Mouse (Mus musculus) MEL (cell line): Measurements from ENCODE around the gene Wdr24.

Source experiments
- CTCF ChIP-seq, 3 experiments: IDR thresholded peaks in 2 of 3; conservative IDR thresholded peaks in 1 of 3; 2 replicates each; pipeline ENCODE4 v1.5.1; 2011 to 2012; ENCODE audit warnings: low read length in 3 of 3, low read depth in 2 of 3, mild to moderate bottlenecking in 2 of 3, improper control_type of control experiment in 1 of 3, inconsistent platforms in 1 of 3, mixed read lengths in 1 of 3, moderate library complexity in 1 of 3; ENCODE audit not compliant: control insufficient read depth in 1 of 3, insufficient read depth in 1 of 3, poor library complexity in 1 of 3, severe bottlenecking in 1 of 3
- EP300 ChIP-seq, 2 experiments: IDR thresholded peaks; 2 replicates each; pipeline ENCODE4 v1.6.1; 2011; ENCODE audit warnings: improper control_type of control experiment in 2 of 2, low read length in 2 of 2, low read depth in 1 of 2, mild to moderate bottlenecking in 1 of 2
- ETS1 ChIP-seq: IDR thresholded peaks from 2 replicates; pipeline ENCODE4 v1.6.1; 2012; ENCODE audit warnings: low read depth, mild to moderate bottlenecking, inconsistent platforms, low read length, improper control_type of control experiment, moderate library complexity
- GATA1 ChIP-seq: IDR thresholded peaks from 2 replicates; pipeline ENCODE4 v1.6.1; 2011; ENCODE audit warnings: low read depth, low read length, improper control_type of control experiment
- MAZ ChIP-seq: IDR thresholded peaks from 2 replicates; pipeline ENCODE4 v1.6.1; 2012; ENCODE audit warnings: low read depth, mild to moderate bottlenecking, inconsistent platforms, low read length, improper control_type of control experiment
- MYB ChIP-seq: IDR thresholded peaks from 2 replicates; pipeline ENCODE4 v1.6.1; 2011; ENCODE audit warnings: mild to moderate bottlenecking, low read depth, low read length, improper control_type of control experiment
- MYC ChIP-seq: IDR thresholded peaks from 2 replicates; pipeline ENCODE4 v1.6.1; 2011; ENCODE audit warnings: low read depth, mild to moderate bottlenecking, low read length, improper control_type of control experiment, moderate library complexity
- NELFE ChIP-seq: IDR thresholded peaks from 2 replicates; pipeline ENCODE4 v1.6.1; 2011; ENCODE audit warnings: low read depth, low read length, improper control_type of control experiment
- NRF1 ChIP-seq: IDR thresholded peaks from 2 replicates; pipeline ENCODE4 v1.6.1; 2014; ENCODE audit warnings: low read depth, mild to moderate bottlenecking, inconsistent platforms, low read length, improper control_type of control experiment, moderate library complexity; ENCODE audit not compliant: poor library complexity, insufficient read depth, severe bottlenecking
- POLR2A ChIP-seq, 2 experiments: IDR thresholded peaks; 2 replicates each; pipeline ENCODE4 v1.6.1; 2011 to 2012; ENCODE audit warnings: low read length in 2 of 2, mild to moderate bottlenecking in 2 of 2, control low read depth in 1 of 2, improper control_type of control experiment in 1 of 2, low read depth in 1 of 2, moderate library complexity in 1 of 2; ENCODE audit not compliant: control insufficient read depth in 1 of 2, insufficient read depth in 1 of 2, poor library complexity in 1 of 2
- USF1 ChIP-seq: IDR thresholded peaks from 2 replicates; pipeline ENCODE4 v1.6.1; 2014; ENCODE audit warnings: low read depth, mild to moderate bottlenecking, inconsistent platforms, low read length, improper control_type of control experiment, moderate library complexity
- USF2 ChIP-seq, 2 experiments: IDR thresholded peaks; 2 replicates each; pipeline ENCODE4 v1.6.1; 2011 to 2012; ENCODE audit warnings: improper control_type of control experiment in 2 of 2, low read length in 2 of 2, borderline replicate concordance in 1 of 2, inconsistent platforms in 1 of 2, low read depth in 1 of 2, mild to moderate bottlenecking in 1 of 2; ENCODE audit not compliant: insufficient read depth in 1 of 2
- ZKSCAN1 ChIP-seq: IDR thresholded peaks from 2 replicates; pipeline ENCODE4 v1.6.1; 2012; ENCODE audit warnings: low read depth, mild to moderate bottlenecking, inconsistent platforms, low read length, improper control_type of control experiment, moderate library complexity

DNA sequence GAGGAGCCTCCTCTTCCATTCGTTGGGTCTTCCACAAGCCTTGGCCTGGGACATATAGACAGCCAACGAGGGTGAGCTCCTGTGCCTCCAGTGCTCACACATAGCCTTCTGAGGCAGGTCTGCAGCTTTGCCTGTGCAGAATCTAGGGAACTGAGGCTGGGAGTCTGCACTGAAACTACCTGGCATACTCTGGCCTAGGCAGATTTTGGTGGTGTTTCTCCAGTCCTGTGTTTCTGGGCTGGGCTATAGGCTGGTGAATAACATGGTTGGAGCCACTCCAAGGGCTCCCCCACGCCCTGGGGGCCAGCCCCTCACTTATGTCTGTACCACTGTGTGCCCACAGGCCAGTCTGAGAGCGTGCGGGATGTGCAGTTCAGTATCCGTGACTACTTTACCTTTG lies 1.9 kb downstream of the Wdr24 start:
- TF ChIP-seq EP300 (IDR thresholded peaks at IDR 0.05; ENCODE audit: low read depth in 1 of 2, low read length in 2 of 2) (no peak), ETS1 (no peak), USF1 (no peak), USF2 (IDR thresholded peaks at IDR 0.05; ENCODE audit: borderline replicate concordance in 1 of 2, insufficient read depth in 1 of 2, low read depth in 1 of 2, low read length in 2 of 2) (no peak), POLR2A (IDR thresholded peaks at IDR 0.05; ENCODE audit: control insufficient read depth in 1 of 2, insufficient read depth in 1 of 2, low read depth in 1 of 2, low read length in 2 of 2, poor library complexity in 1 of 2) (no peak), MYC (no peak), NELFE (no peak), MAZ (no peak), CTCF (IDR thresholded peaks at IDR 0.05 in 2 of 3, conservative IDR thresholded peaks at IDR 0.05 in 1 of 3; ENCODE audit: control insufficient read depth in 1 of 3, insufficient read depth in 1 of 3, low read depth in 2 of 3, low read length in 3 of 3, poor library complexity in 1 of 3, severe bottlenecking in 1 of 3) (no peak), MYB (no peak), NRF1 (no peak), GATA1 (no peak), ZKSCAN1 (no peak)
